Mouse (Mus musculus) liver, embryonic 16.5 days (tissue): ENCODE results near the gene Klf7. TPM values are rescaled to one million over a fixed set of nuclear protein-coding genes. Genes with fewer than 3 reads are reported as not detected.

Experiments used
- ATAC-seq: fragments of 200-750 bp; cut with Nextera tagmentation; 2 replicates; pipeline ENCODE4 v1.8.0; 2017; ENCODE audit warnings: low read depth, mild to moderate bottlenecking, moderate number of reproducible peaks, moderate library complexity
- H3K27ac ChIP-seq: fragments of 300-500 bp; sonication (generic); 2 replicates; pipeline ENCODE4 v1.5.1; 2014; ENCODE audit warnings: mild to moderate bottlenecking, low read length
- H3K27me3 ChIP-seq: fragments of 300-500 bp; sonication (generic); 2 replicates; pipeline ENCODE4 v1.6.1; 2014; ENCODE audit warnings: low read depth, low read length, mixed read lengths; ENCODE audit not compliant: control insufficient read depth, insufficient read depth
- H3K36me3 ChIP-seq: fragments of 300-500 bp; sonication (generic); 2 replicates; pipeline ENCODE4 v1.6.1; 2014; ENCODE audit warnings: mild to moderate bottlenecking; ENCODE audit not compliant: control insufficient read depth, insufficient read depth
- H3K4me1 ChIP-seq: fragments of 300-500 bp; sonication (generic); 2 replicates; pipeline ENCODE4 v1.6.1; 2014; ENCODE audit warnings: low read depth, low read length, mixed read lengths; ENCODE audit not compliant: control insufficient read depth
- H3K4me2 ChIP-seq: fragments of 300-500 bp; sonication (generic); 2 replicates; pipeline ENCODE4 v1.6.1; 2014; ENCODE audit warnings: low read depth, low read length, mixed read lengths
- H3K4me3 ChIP-seq: fragments of 300-500 bp; sonication (generic); 2 replicates; pipeline ENCODE4 v1.5.1; 2014; ENCODE audit warnings: low read depth, mild to moderate bottlenecking, low read length
- H3K9ac ChIP-seq: fragments of 300-500 bp; sonication (generic); 2 replicates; pipeline ENCODE4 v1.6.1; 2014; ENCODE audit warnings: low read depth, low read length
- H3K9me3 ChIP-seq: fragments of 300-500 bp; sonication (generic); replicated peaks from 2 replicates; pipeline ENCODE4 v1.6.1; 2016; ENCODE audit warnings: low read length; ENCODE audit not compliant: control insufficient read depth
- WGBS: fragments of 180-500 bp; shearing (Covaris S2); extraction: QIAGEN DNeasy Blood & Tissue Kit; methylation state at CpG from one replicate; pipeline ENCODE4 v1.1.7; 2014; ENCODE audit not compliant: insufficient replicate concordance; 5-methylcytosine and 5-hydroxymethylcytosine counted together
- polyA plus RNA-seq: library from polyadenylated mRNA; unstranded; fragments of >200 nt; fragmentation: Nextera tagmentation; extraction: Ambion mirVana; gene quantifications from 2 replicates; pipeline ENCODE4 v1.2.1, GENCODE M21; 2015

The Klf7 gene
- polyA plus RNA-seq, 1 experiment from 2014 or later = 7.8 TPM

GRCm38 (mm10) chr1:64081217-64081616 lies 40.9 kb downstream of the Klf7 start:
- no peaks in the 10 kb centered on the region for H3K36me3 ChIP-seq
- no peak overlapping the region for H3K9ac ChIP-seq
- no peak overlapping the region for H3K4me2 ChIP-seq
- no peaks in the 10 kb centered on the region for H3K9me3 ChIP-seq
- H3K27me3 ChIP-seq = no peaks in the 10 kb centered on the region
- WGBS = 41% methylated on average over 2 of the region's 2 CpGs
- no peak overlapping the region for H3K27ac ChIP-seq
- peaks cover 10% of the 10 kb centered on the region for H3K4me1 ChIP-seq
- peak; percentile 67 for ATAC-seq
- no peak overlapping the region for H3K4me3 ChIP-seq

- 50% methylated on average over 2 of the region's 2 CpGs for WGBS
Measured at GRCm38 (mm10) chr1:64080263-64080662, 41.8 kb downstream of the Klf7 start.

GRCm38 (mm10) chr1:64078747-64079211 lies 43.3 kb downstream of the Klf7 start:
- Histone ChIP-seq H3K27me3 (no peaks in the 10 kb centered on the region), H3K4me2 (peak overlapping the region; percentile 18; the same call in 1 of the 2 replicates), H3K36me3 (no peaks in the 10 kb centered on the region), H3K27ac (no peak overlapping the region), H3K4me3 (no peak overlapping the region), H3K9me3 (no peaks in the 10 kb centered on the region), H3K4me1 (peaks cover 10% of the 10 kb centered on the region), H3K9ac (no peak overlapping the region)
- WGBS = 51% methylated on average over 20 of the region's 20 CpGs
- no peak for ATAC-seq

More at GRCm38 (mm10) chr1:64080263-64080662, 41.8 kb downstream of the Klf7 start:
- ATAC-seq = no peak
- no peaks in the 10 kb centered on the region for H3K9me3 ChIP-seq
- no peaks in the 10 kb centered on the region for H3K36me3 ChIP-seq
- H3K27me3 ChIP-seq = no peaks in the 10 kb centered on the region
- H3K9ac ChIP-seq = no peak overlapping the region
- no peak overlapping the region for H3K27ac ChIP-seq
- no peak overlapping the region for H3K4me2 ChIP-seq
- H3K4me1 ChIP-seq = peaks cover 10% of the 10 kb centered on the region
- no peak overlapping the region for H3K4me3 ChIP-seq

- Histone ChIP-seq H3K36me3 (no peaks in the 10 kb centered on the region), H3K4me1 (peaks cover 10% of the 10 kb centered on the region), H3K9ac (no peak overlapping the region), H3K4me2 (peak overlapping the region; percentile 18; the same call in 1 of the 2 replicates), H3K27ac (no peak overlapping the region), H3K4me3 (no peak overlapping the region), H3K27me3 (no peaks in the 10 kb centered on the region), H3K9me3 (no peaks in the 10 kb centered on the region)
- 46% methylated on average over 9 of the region's 9 CpGs for WGBS
- peak; percentile 53; the same call in 1 of the 2 replicates for ATAC-seq
Measured at GRCm38 (mm10) chr1:64078011-64078746, 43.9 kb downstream of the Klf7 start.

- Histone ChIP-seq H3K36me3 (no peaks in the 10 kb centered on the region), H3K27ac (no peak overlapping the region), H3K4me1 (peaks cover 3% of the 10 kb centered on the region), H3K4me3 (no peak overlapping the region), H3K9ac (no peak overlapping the region), H3K27me3 (no peaks in the 10 kb centered on the region), H3K9me3 (no peaks in the 10 kb centered on the region), H3K4me2 (no peak overlapping the region)
- WGBS = 65% methylated on average over 5 of the region's 5 CpGs
- no peak for ATAC-seq
Measured at GRCm38 (mm10) chr1:64074051-64074450, 48.0 kb downstream of the Klf7 start.

GRCm38 (mm10) chr1:64070947-64071346 lies 51.1 kb downstream of the Klf7 start:
- H3K36me3 ChIP-seq = no peaks in the 10 kb centered on the region
- ATAC-seq = no peak
- H3K4me1 ChIP-seq = no peaks in the 10 kb centered on the region
- H3K4me2 ChIP-seq = no peak overlapping the region
- 68% methylated on average over 2 of the region's 2 CpGs for WGBS
- no peaks in the 10 kb centered on the region for H3K9me3 ChIP-seq
- no peaks in the 10 kb centered on the region for H3K27me3 ChIP-seq
- no peak overlapping the region for H3K4me3 ChIP-seq
- no peak overlapping the region for H3K9ac ChIP-seq
- no peak overlapping the region for H3K27ac ChIP-seq

GRCm38 (mm10) chr1:64066320-64067254 lies 55.5 kb downstream of the Klf7 start:
- Histone ChIP-seq H3K4me3 (no peak overlapping the region), H3K27me3 (no peaks in the 10 kb centered on the region), H3K4me2 (no peak overlapping the region), H3K27ac (no peak overlapping the region), H3K9me3 (no peaks in the 10 kb centered on the region), H3K9ac (no peak overlapping the region), H3K36me3 (no peaks in the 10 kb centered on the region), H3K4me1 (no peaks in the 10 kb centered on the region)
- 65% methylated on average over 10 of the region's 10 CpGs for WGBS
- ATAC-seq = no peak

- H3K9ac ChIP-seq = no peak overlapping the region
- H3K27ac ChIP-seq = no peak overlapping the region
- no peaks in the 10 kb centered on the region for H3K9me3 ChIP-seq
- WGBS = 84% methylated on average over 10 of the region's 10 CpGs
- no peak overlapping the region for H3K4me2 ChIP-seq
- no peak overlapping the region for H3K4me3 ChIP-seq
- ATAC-seq = no peak
- no peaks in the 10 kb centered on the region for H3K4me1 ChIP-seq
- H3K36me3 ChIP-seq = no peaks in the 10 kb centered on the region; the same call in 1 of the 2 replicates
- H3K27me3 ChIP-seq = no peaks in the 10 kb centered on the region
Measured at GRCm38 (mm10) chr1:64061488-64061887, 60.6 kb downstream of the Klf7 start.
